Mouse (Mus musculus): Measurements from ENCODE around the gene E330009J07Rik.

E330009J07Rik gene

DNA sequence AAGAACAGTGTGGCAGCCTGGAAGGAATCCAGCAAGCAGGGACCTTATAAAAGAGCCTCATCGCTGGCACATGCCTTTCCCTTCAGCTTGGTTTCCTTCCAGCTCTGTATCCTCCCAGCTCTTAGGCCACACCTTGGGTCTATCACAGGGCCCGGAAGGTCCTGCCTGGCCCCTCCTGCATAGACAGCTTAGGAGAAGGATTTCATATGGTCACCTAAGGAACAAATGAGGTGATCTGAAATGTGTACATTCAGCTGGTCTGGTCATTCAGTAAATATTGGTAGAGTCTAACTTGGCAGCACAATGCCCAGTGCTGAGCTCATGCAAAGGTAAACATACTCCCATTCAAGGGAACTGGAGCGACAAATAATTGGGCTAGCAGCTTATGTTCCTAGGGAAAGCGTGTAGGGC lies 6.4 kb downstream of the E330009J07Rik start:
- DNase-seq, result no peak

GRCm38 (mm10) chr6:40428696-40429095 lies 7.2 kb downstream of the E330009J07Rik start:
- no peak for DNase-seq

DNA sequence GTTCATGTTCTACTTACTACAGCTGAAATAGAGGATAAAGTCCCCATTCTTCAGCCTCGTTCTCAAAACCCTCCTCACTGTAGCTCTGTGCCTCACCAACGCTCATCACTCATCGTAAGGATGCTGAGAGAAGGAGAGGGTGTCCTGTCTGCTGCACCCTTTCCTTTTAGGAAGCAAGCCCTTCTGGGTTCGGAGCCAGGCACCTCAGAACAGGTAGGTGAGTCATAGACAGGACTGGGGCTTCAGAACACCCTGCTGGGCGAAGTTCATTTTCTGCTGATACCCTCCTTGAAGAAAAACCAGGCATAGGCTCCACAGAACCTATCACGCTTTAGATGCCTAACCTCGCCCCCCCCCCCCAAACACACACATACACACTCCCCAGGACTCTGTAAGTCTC lies 8.5 kb downstream of the E330009J07Rik start:
- no peak for DNase-seq

DNA sequence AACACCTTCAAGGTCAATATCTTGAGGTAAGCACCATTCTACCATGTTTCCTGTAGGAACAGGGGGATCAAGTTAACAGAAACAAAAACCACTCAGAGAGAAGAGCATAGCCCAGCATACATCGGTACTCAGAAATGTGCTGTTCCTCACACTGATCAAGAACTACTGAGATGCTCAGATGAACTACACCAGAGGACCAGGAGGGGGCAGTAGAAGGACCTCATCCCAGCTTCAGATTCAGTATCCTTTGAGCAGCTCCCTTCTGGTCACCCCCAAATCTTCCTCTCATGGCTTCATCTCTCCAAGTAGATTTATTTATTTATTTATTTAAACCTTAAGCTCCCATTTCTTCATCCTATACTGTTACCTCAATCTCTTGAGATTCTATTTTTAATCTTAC lies 12.2 kb downstream of the E330009J07Rik start:
- peak; percentile 36 for DNase-seq

GRCm38 (mm10) chr6:40423013-40423412 lies 12.9 kb downstream of the E330009J07Rik start:
- DNase-seq, result no peak

GRCm38 (mm10) chr6:40421099-40421498 lies 14.8 kb downstream of the E330009J07Rik start:
- no peak for DNase-seq

DNA sequence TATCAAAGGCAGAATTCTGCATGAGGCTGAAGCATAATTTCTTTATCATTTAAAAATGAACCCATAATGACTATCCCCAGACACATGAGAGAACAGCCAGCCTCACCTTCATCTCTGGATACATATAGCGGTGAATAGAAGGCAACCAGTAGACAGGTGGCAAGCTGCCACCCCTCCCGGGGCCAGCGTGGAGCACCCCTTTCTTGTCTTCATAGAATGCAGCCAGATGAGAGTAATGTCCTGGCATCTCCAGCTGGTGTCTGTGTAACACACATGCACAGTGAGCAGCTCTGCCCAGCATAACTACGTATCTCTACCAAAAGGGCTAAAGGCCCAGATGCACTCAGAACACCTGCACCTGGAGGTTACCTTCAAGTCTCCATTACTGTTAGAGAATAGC lies 17.5 kb downstream of the E330009J07Rik start:
- DNase-seq, result no peak

DNA sequence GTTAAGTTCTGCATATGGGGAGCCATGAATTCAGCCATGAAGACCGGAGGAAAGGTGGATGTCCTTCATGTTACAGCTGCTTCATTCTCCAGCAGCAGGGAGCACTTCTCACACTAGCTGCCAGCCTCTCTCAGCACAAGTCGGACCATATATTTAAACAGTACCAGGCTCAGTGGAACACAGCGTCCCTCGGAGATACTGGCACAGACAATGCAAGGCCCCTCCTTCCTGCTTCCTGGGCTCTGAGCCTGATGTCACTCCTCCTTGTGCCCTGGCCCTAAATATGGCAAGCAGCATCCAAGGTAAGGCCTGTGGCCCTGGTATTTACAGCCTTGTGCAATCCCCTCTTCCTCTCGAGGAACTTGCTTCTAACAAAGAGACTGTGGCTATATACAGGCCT lies 20.1 kb downstream of the E330009J07Rik start:
- DNase-seq, result no peak

GRCm38 (mm10) chr6:40413565-40413964 lies 22.4 kb downstream of the E330009J07Rik start:
- no peak for DNase-seq

- DNase-seq, result no peak
Measured at GRCm38 (mm10) chr6:40413046-40413445, 22.9 kb downstream of the E330009J07Rik start.

- no peak for DNase-seq
Measured at GRCm38 (mm10) chr6:40411085-40411484, 24.9 kb downstream of the E330009J07Rik start.

DNA sequence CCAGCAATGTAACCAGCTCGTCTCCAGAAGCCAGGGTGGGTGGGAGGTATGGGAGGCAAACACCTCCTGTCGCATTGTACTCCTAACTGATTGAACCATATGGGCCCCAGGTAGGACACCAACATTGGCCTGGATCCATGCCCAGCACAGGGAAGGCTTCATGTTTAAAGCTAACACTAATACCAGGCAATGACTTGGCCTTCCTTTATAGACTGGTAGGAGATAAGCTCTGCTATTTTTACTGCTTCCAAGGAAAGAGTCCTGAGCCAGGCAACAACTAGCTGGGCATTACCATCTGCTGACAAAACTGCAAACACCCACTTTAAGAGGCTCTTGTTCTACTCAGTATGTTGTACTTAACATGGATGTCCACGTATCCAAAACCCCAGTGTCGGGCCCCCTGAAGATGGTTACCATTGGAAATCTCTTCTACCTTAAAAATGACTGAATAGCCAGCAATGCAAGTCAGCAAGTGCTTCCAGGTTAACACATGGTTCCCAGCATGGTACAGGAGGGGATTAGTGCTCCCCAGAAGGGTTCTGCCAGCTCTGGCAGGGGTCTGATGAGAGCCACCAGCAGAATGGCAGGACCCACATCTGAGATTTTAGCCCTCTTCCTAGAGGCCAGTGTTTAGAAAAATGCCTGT lies 32.2 kb downstream of the E330009J07Rik start:
- peak; percentile 55 for DNase-seq

DNA sequence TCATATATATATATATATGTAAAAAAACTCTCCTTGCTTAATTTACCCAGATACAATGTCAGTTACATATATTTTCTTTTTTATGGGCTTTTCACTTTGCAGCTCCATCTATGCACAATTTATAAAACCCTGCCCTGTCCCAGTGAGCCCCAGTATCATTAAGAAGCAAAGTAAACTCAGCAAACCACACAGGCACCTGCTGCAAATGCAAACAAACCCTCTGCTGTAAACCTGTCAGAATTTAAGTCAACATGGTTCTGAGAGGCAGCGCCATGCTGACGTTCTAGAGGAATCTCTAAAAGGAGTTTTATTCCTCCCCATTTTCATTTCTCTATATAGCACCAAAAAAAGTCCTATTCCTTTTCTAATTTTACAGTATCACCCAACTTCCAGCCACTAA lies 33.9 kb downstream of the E330009J07Rik start:
- DNase-seq, result no peak

GRCm38 (mm10) chr6:40393213-40393612 lies 42.7 kb downstream of the E330009J07Rik start:
- DNase-seq, result peak; percentile 91

- no peak for DNase-seq
Measured at GRCm38 (mm10) chr6:40390975-40391374, 45.0 kb downstream of the E330009J07Rik start.

GRCm38 (mm10) chr6:40388660-40389059 lies 47.3 kb downstream of the E330009J07Rik start:
- no peak for DNase-seq

DNA sequence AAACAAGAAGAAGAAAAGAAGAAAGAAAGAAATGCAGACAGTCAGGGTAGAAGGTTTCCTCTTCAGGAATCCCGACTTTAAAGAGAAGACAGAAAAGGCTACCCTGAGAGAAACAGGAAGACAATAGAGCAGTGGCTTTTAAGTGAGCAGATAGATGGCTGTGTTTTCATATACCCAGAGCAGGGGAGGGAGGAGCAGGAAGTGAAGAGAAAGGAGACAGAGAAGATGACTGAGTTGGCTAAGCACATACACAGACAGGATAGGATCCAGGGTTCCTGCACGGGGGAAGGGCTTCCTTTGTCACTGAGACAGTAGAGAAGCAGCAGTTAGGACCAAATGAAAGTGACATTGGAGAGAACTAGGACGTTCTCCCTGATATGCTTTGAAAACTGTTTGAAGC lies 50.3 kb downstream of the E330009J07Rik start:
- DNase-seq, result no peak

GRCm38 (mm10) chr6:40381908-40382307 lies 54.0 kb downstream of the E330009J07Rik start:
- no peak for DNase-seq

DNA sequence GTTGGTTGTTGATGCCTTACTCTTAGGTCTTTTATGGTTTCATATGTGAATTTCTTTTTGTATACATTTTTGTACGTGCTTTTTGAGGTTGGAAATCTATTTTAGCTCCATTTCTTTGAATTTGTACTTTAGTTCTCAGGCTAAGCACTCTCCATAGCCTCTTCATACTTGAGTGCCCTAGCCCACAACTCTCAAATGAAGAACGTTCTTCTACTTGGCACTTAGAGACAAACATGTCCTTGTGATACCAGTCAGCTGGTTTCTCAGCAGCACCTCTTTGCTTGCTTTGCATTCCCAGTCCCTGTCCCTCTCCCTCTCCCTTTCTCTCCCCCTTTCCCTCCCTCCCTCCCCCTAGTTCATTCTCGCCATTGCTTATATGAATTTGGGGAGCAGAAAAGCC lies 55.8 kb downstream of the E330009J07Rik start:
- no peak for DNase-seq

DNA sequence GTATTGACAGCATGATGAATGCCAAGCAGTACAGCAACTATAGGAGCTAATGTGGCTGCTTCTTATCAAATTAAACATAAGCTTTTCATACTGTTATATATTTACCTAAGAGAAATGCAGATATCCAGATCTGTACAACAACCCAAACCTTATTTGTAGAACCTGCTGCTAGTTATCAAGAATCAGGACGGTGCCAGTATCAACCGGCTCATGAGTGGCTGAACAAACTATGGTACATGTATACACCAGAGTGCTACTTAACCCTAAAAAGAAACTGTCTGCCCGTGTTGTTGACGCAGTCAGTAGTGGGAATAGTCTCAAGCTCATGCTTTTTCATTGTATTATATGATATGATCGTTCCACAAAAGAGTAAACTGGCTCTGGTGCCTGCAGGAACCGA lies 64.9 kb downstream of the E330009J07Rik start:
- DNase-seq, result no peak

GRCm38 (mm10) chr6:40353360-40353759 lies 82.6 kb downstream of the E330009J07Rik start:
- no peak for DNase-seq

Data from layer of hippocampus, adult 9-11 months (tissue).